Mouse (Mus musculus) erythroid progenitor cell, adult 5-6 weeks (primary cell): ENCODE measurements around the gene Iah1. TPM values are rescaled to one million over a fixed set of nuclear protein-coding genes. Genes with fewer than 3 reads are reported as not detected.
A peak's percentile ranks its signal among the peaks of the same experiment; 100 is the strongest.

ENCODE experiments used
- ATAC-seq: replicated peaks from 2 replicates; pipeline ENCODE4 v1.8.0; 2016; ENCODE audit warnings: moderate number of reproducible peaks, mild to moderate bottlenecking, moderate TSS enrichment, inconsistent platforms; ENCODE audit not compliant: poor library complexity, low FRiP score, severe bottlenecking
- total RNA-seq, 2 experiments: library from RNA; stranded (forward) in 1 of 2; stranded (reverse) in 1 of 2; fragments of 150-400 nt in 1 of 2; fragments of 186-747, 209-891 nt in 1 of 2; gene quantifications; 2 replicates each; pipeline versions ENCODE4 v1.2.3 to v1.2.4; 2015 to 2017; ENCODE audit warnings: low replicate concordance in 2 of 2

Gene Iah1
- total RNA-seq, 2 experiments from 2014 or later, result 9.2 to 15.1 TPM

DNA sequence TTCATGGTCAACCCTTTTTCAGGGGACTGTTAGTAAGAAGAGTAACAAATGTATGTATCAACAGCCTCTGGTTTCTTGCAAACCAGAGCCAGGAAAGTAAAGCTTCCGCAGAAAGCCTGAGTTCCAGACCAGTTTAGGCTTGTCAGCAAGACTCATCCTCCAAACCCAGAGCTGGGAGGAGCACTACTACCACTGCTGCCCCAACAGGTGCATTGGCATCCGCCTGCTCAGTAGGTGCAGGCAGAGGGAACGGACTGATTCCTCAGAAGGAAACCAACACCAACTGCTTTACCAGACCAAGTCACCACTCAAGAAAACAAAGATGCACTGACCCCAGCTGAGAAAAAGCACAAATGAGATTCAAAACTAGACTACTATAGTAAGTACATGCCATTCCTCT, 47.0 kb downstream of the Iah1 start:
- no peak for ATAC-seq

- ATAC-seq, result no peak
Observed at GRCm38 (mm10) chr12:21364624-21365435, 48.6 kb downstream of the Iah1 start.

DNA sequence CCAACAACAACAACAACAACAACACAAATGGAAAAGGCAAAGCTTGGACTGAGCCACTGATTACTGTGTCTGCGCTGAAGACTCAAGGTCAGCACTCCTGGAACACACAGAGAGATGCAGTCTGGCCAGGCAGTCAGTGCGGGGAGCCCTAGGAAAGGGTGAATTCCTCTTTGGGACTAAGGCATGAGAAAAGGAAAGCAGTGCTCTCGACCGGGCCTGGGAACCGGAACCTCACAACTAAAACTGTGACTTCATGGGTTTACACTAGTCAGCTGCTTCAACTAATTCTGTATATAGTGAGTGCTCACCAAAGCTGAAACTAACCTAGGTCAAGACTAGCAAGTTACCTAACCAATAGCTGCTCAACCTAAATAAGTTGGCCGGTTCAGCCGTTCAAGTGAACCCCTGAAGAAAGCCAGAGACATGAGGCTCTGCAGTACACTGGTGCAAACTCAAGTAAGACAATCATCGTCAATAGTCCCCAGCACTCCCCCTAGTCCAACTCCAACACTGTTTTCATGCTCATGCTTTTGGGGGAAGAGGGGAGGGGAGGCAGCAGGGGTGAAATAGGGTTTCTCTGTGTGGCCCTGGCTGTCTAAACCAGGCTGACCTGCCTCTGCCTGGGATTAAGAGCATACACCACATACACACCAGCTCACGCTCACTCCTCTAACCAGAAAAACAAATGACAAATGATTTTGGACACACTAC, 52.3 kb downstream of the Iah1 start:
- ATAC-seq, result no peak

DNA sequence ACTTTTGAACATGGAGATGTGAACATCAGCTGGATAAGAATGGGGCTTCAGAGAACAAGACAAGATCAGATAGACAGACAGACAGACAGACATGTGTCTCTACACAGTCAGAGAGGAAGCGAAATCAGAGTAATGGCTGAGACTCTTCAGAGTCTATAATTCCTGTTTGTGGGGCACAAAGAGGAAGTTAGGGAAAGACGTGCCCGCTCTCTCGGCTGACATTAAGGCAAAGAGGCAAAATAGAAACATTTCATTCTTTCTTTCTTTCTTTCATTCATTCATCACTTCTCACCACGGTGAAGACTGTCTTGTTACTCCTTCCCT, 52.9 kb downstream of the Iah1 start:
- ATAC-seq, result no peak

GRCm38 (mm10) chr12:21370035-21370611, 53.9 kb downstream of the Iah1 start:
- no peak for ATAC-seq

DNA sequence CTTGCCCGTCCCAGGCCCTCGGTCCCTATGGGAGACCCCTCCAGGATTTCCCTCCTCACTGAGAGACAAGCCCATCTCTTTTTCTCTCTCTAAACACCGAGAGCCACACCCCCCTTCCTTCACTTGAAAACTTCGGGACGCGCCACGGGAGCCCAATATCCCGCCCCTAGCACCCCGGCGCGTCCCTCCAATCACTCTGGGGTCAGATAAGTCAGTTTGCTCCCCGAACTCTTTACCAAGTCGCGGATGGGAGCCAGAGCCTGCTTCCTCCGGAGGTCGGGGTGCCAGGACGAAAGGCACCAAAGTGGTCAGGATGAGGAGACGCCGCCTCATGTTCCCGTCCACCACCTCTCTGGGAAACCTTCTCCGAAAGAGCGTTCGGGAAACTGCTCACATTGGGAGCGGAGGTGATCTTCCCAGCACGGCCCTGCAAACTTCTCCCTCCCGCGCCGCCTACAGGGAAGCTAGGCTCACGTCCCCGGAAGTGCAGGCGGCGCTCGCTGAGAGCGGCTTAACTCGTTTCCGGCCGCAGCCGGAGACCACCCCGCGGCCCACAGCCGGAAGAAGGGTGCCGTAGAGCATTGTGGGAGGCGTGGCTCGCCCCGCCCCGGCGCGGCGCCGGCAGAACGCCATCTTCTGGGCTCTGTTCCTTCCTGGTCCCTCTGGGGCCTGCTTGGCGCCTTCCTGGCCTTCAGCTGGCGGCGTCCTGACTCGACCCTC, 57.1 kb downstream of the Iah1 start, which contains the start of gene Adam17:
Gene Adam17, minus strand, starts transcription at position 533 of the 720 bp plus-strand sequence.
- peak; percentile 96 for ATAC-seq

Other genes starting within 250 kb of the Iah1 start
- 13.7 and 68.3 TPM in 2 replicates for gene Cpsf3, start 31.0 kb upstream of the Iah1 start, total RNA-seq (2015; ENCODE audit: low replicate concordance)
- 15.6 and 17.2 TPM in 2 replicates for gene Cpsf3, start 31.0 kb upstream of the Iah1 start, total RNA-seq (2017; ENCODE audit: low replicate concordance)
- 14.4 and 15.1 TPM in 2 replicates for gene Itgb1bp1, start 30.1 kb upstream of the Iah1 start, total RNA-seq (2015; ENCODE audit: low replicate concordance)
- gene Itgb1bp1, start 30.1 kb upstream of the Iah1 start, total RNA-seq (2017; ENCODE audit: low replicate concordance), result 11.8 and 15.7 TPM in 2 replicates
- gene Adam17, start 57.2 kb downstream of the Iah1 start, total RNA-seq (2015; ENCODE audit: low replicate concordance), result 10.5 and 16.8 TPM in 2 replicates
- 26.6 and 29.8 TPM in 2 replicates for gene Adam17, start 57.2 kb downstream of the Iah1 start, total RNA-seq (2017; ENCODE audit: low replicate concordance)
- 105 and 127 TPM in 2 replicates for gene Ywhaq, start 101.2 kb downstream of the Iah1 start, total RNA-seq (2015; ENCODE audit: low replicate concordance)
- 72.7 and 79.3 TPM in 2 replicates for gene Ywhaq, start 101.2 kb downstream of the Iah1 start, total RNA-seq (2017; ENCODE audit: low replicate concordance)